44 mouse cellular contexts compared by ENCODE assay signal in the genomic region with DNA sequence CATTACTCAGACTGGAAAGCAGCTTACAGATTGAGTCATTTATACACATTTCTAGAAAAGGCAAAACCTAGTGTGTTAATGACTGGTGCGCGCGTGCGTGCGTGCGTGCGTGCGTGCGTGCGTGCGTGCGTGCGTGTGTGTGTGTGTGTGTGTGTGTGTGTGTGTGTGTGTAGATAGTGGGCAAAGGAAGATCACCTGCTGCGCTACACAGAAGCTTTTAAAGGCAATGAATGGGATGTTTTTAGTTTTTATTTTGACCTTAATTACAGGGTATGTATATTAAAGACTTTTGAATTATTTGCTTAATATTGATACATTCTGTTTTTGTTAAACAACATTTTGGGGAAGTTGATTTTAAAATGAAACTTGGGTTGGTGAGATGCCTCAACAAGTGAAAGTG. TPM values are rescaled to one million over a fixed set of nuclear protein-coding genes. Genes with fewer than 3 reads are reported as not detected.
"Had no signal": no experiment of that assay in that cellular context is flagged by ENCODE, and none has a peak within 500 bp of the region (broad histone marks: within the 10 kb centered on the region; RNA-seq: fewer than 3 reads in every experiment).

No protein-coding gene starts in this region.

- H3K4me3 ChIP-seq: heart, embryonic 10.5 days; heart, embryonic 12.5 days; heart, embryonic 13.5 days; heart, embryonic 15.5 days; hindbrain, embryonic 10.5 days; hindbrain, embryonic 12.5 days; hindbrain, embryonic 13.5 days; hindbrain, embryonic 15.5 days; intestine, embryonic 15.5 days; kidney, embryonic 15.5 days; layer of hippocampus, adult 2 months had no signal

- H3K4me1 ChIP-seq: hindbrain, embryonic 13.5 days; intestine, embryonic 15.5 days had no signal

- DNase-seq: heart, postnatal 10 days; heart, postnatal 14 days; heart, postnatal 36 days; heart, postnatal 4 days; kidney, adult 11 months; kidney, adult 18-20 months; kidney, adult 2 months; kidney, adult 8-10 months; kidney, adult 9 months; kidney, postnatal 10 days; kidney, postnatal 14 days; kidney, postnatal 25 days; kidney, postnatal 36 days; kidney, postnatal 4 days; layer of hippocampus, adult 9-11 months; layer of hippocampus, postnatal 36 days had no signal

- H3K9ac ChIP-seq: heart, embryonic 12.5 days; heart, embryonic 13.5 days; heart, embryonic 15.5 days; hindbrain, embryonic 12.5 days; hindbrain, embryonic 13.5 days; hindbrain, embryonic 14.5 days; hindbrain, embryonic 15.5 days; intestine, embryonic 15.5 days; kidney, embryonic 15.5 days had no signal

- H3K27me3 ChIP-seq: heart, embryonic 12.5 days; heart, embryonic 13.5 days; heart, embryonic 15.5 days; hindbrain, embryonic 12.5 days; hindbrain, embryonic 13.5 days; hindbrain, embryonic 15.5 days; intestine, embryonic 15.5 days; kidney, embryonic 15.5 days had no signal

- H3K4me2 ChIP-seq: heart, embryonic 11.5 days; heart, embryonic 12.5 days; heart, embryonic 13.5 days; heart, embryonic 15.5 days; hindbrain, embryonic 12.5 days; hindbrain, embryonic 13.5 days; hindbrain, embryonic 14.5 days; hindbrain, embryonic 15.5 days; intestine, embryonic 15.5 days; kidney, embryonic 15.5 days had no signal

- H3K36me3 ChIP-seq: heart, embryonic 10.5 days; heart, embryonic 12.5 days; heart, embryonic 15.5 days; hindbrain, embryonic 10.5 days; hindbrain, embryonic 12.5 days; hindbrain, embryonic 13.5 days; hindbrain, embryonic 15.5 days; intestine, embryonic 15.5 days; kidney, embryonic 15.5 days had no signal

- H3K27ac ChIP-seq: heart, embryonic 10.5 days; heart, embryonic 13.5 days; heart, embryonic 15.5 days; hindbrain, embryonic 10.5 days; hindbrain, embryonic 12.5 days; hindbrain, embryonic 13.5 days; hindbrain, embryonic 14.5 days; hindbrain, embryonic 15.5 days; hindbrain, postnatal 0 days; intestine, embryonic 15.5 days; kidney, embryonic 15.5 days; kidney, postnatal 0 days; layer of hippocampus, adult 2 months had no signal

- ATAC-seq: hindbrain, embryonic 16.5 days; hindbrain, postnatal 0 days; inflammation-experienced regulatory T-cells, adult 6 months; intestine, embryonic 15.5 days; intestine, embryonic 16.5 days; intestine, postnatal 0 days had no signal

- H3K9me3 ChIP-seq: heart, embryonic 10.5 days; heart, embryonic 12.5 days; heart, embryonic 13.5 days; heart, embryonic 15.5 days; hindbrain, embryonic 10.5 days; hindbrain, embryonic 12.5 days; hindbrain, embryonic 13.5 days; hindbrain, embryonic 15.5 days; intestine, embryonic 15.5 days; kidney, embryonic 15.5 days had no signal

RNA-seq across cellular contexts. Expression of a gene that starts 43.2 kb away (rescaled TPM):
- total RNA-seq: heart, postnatal 10 days; heart, postnatal 14 days; heart, postnatal 25 days; heart, postnatal 36 days; heart, postnatal 4 days; hematopoietic stem cell, adult 5-6 weeks; hindbrain, postnatal 0 days; layer of hippocampus, adult 18-20 months; layer of hippocampus, adult 2 months; layer of hippocampus, adult 8-10 months; layer of hippocampus, postnatal 10 days; layer of hippocampus, postnatal 14 days; layer of hippocampus, postnatal 25 days; layer of hippocampus, postnatal 36 days had no signal
- polyA plus RNA-seq: heart, embryonic 10.5 days; heart, embryonic 11.5 days; heart, embryonic 12.5 days; heart, embryonic 13.5 days; heart, embryonic 14.5 days; heart, embryonic 15.5 days; hindbrain, embryonic 10.5 days; hindbrain, embryonic 11.5 days; hindbrain, embryonic 12.5 days; hindbrain, embryonic 13.5 days; hindbrain, embryonic 14.5 days; hindbrain, embryonic 15.5 days; hindbrain, embryonic 16.5 days; hindbrain, postnatal 0 days; inflammation-experienced regulatory T-cells, adult 6 months had no signal
